Mouse (Mus musculus): ENCODE measurements around the gene Cftr.

Gene Cftr

DNA sequence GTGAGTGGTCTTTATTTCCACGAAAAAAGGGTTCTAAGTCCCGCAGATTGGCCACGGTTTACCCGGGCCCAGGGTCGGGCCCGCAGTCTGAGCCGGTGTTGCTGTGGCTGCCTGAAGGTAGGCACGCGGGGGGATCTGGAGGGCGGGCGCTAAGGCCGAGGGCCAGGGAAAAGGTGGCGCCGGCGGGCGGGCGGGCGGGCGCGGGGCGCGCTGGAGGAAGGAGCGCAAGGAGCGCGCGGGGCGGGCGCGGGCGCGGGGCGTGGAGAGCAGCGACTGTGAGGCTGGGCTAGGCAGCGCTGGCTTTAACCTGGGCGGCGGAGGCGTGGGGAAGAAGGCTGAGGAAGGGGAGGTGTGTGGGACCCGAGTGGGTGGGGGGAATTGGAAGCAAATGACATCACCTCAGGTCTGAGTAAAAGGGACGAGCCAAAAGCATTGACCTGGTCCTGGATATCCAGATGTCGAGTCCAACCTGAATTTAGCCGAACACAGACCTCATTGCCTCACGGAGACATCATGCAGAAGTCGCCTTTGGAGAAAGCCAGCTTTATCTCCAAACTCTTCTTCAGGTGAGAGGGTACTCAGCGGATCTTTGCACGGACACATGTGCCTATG is at the start of gene Cftr:
Gene Cftr (plus strand): TSS at position 377 of the 612 bp plus-strand sequence.
- TF ChIP-seq GATA4 (IDR thresholded peaks at IDR 0.05; ENCODE audit: insufficient replicate concordance, low read length) = no peak

GRCm38 (mm10) chr6:18127206-18127983 is 43.1 kb upstream of the Cftr start:
- TF ChIP-seq GATA4 (IDR thresholded peaks at IDR 0.05; ENCODE audit: insufficient replicate concordance, low read length) = no peak

GRCm38 (mm10) chr6:18128059-18128458 is 42.4 kb upstream of the Cftr start:
- TF ChIP-seq GATA4 (IDR thresholded peaks at IDR 0.05; ENCODE audit: insufficient replicate concordance, low read length) = no peak

DNA sequence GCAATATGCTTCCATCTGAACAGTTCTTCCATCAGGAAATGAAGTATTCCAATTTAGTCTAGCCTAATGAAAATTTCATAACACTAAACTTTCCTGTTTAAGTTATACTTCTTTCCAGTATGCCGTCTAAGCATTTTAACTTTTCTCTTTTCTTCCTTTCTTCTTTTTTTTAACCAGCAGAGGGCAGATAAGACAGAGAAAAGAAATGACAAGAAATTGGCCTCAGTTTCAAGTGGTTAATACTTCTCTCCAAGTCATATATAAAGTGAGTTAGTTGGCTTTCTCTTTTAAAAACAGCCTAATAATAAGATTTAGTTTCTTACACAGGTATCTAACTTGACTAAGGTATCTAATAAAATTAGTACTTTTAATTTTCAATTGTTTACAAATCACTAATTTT is 35.2 kb upstream of the Cftr start:
- no peak for TF ChIP-seq GATA4 (IDR thresholded peaks at IDR 0.05; ENCODE audit: insufficient replicate concordance, low read length)

DNA sequence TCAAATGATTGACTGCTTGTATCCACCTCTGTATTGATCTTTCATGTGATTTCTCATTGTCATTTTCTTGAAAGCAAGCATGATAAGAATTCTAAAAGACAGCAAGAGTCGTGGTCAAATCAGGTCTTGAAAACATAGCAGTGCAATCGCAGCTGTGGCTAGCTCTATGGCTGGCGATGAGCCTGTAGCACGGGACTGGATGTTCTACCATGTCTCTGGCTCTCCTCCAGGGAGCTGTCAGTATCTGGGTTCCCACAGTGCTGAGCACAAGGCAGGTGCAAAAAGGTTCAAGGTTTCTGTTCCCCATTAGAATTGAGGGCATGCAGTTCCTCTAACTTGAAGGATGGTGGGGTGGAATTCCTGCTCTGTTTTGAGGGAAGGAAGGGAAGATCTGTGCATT is 17.5 kb upstream of the Cftr start:
- no peak for TF ChIP-seq GATA4 (IDR thresholded peaks at IDR 0.05; ENCODE audit: insufficient replicate concordance, low read length)

GRCm38 (mm10) chr6:18169618-18170017 is 869 bp upstream of the Cftr start:
- no peak for TF ChIP-seq GATA4 (IDR thresholded peaks at IDR 0.05; ENCODE audit: insufficient replicate concordance, low read length)

DNA sequence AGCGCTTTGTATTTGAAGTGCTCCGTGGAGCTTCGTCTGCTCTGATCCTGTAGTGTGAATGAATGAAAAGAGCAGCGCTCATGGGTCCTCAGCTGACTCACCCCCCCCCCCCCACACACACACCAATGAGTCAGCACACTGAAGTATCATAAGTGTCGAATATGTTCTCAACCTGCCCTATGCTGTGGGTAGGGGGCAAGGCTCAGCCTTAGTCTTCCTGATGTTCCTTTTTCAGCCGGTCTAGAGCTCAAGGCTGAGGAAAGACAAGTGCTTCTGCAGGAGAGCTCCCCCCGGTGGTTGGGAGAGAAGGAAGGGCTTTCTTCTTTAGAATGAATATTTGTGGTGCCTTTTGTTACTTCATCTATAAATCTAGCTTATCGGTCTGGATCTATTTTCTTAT is 1.1 kb downstream of the Cftr start:
- no peak for TF ChIP-seq GATA4 (IDR thresholded peaks at IDR 0.05; ENCODE audit: insufficient replicate concordance, low read length)

GRCm38 (mm10) chr6:18177509-18177908 is 7.0 kb downstream of the Cftr start:
- TF ChIP-seq GATA4 (IDR thresholded peaks at IDR 0.05; ENCODE audit: insufficient replicate concordance, low read length) = no peak

- TF ChIP-seq GATA4 (IDR thresholded peaks at IDR 0.05; ENCODE audit: insufficient replicate concordance, low read length) = no peak
Measured at GRCm38 (mm10) chr6:18180665-18181064, 10.2 kb downstream of the Cftr start.

DNA sequence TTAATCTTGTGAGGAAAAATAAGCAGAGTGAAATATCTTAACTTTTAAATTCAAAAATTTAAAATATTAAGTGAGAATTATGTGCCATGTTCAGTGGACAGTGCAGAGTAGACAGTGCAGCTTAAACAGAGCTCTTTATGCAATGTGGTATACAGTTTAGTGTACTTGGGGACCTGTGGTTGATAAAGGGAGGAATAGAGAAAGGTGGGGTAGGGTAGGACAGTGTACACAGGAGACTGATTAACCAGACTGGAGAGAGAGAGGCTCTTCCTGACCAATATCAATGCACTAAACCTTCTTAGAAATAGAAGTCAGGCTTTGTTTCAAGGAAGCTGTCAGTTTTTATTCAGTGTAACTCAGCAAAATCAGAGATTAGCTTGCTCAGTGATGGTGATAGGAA is 12.4 kb downstream of the Cftr start:
- TF ChIP-seq GATA4 (IDR thresholded peaks at IDR 0.05; ENCODE audit: insufficient replicate concordance, low read length) = no peak

DNA sequence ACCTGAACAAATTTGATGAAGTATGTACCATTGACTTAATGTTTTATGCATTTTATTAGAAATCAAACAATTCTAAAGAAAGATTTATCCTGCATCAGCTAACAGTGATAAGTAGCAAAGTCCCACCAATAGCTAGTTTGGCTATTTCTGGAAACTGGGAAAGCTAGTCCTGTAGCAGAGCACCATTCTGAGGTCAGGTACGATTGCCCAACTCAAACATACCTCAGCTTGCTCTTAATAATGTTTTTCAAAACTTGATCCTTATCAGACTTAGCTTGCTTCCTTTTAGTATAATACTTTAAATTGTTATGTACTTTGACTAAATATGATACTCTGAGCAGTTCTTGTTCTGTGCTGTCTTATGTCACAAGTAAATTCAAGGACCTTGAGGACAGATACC is 50.2 kb downstream of the Cftr start:
- no peak for TF ChIP-seq GATA4 (IDR thresholded peaks at IDR 0.05; ENCODE audit: insufficient replicate concordance, low read length)

DNA sequence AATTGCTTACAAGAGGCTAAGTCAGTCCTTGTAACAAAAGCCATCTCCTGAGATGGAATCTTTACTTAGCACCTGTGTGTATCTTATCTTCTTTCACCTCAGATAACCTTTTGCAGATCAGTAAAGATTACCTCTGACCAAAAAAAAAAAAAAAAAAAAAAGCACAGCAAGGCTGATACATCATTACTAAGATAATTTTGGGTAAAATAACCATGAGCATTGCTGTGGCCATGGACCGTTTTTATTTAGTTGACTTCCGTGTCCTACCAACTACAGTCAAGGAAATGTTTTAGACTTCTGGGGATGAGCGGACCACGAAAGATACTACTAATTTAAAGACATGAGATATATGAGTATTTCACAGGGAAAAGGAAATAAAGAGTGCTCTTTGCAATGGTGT is 52.7 kb downstream of the Cftr start:
- TF ChIP-seq GATA4 (IDR thresholded peaks at IDR 0.05; ENCODE audit: insufficient replicate concordance, low read length) = no peak

- no peak for TF ChIP-seq GATA4 (IDR thresholded peaks at IDR 0.05; ENCODE audit: insufficient replicate concordance, low read length)
Measured at GRCm38 (mm10) chr6:18225157-18225556, 54.7 kb downstream of the Cftr start.

DNA sequence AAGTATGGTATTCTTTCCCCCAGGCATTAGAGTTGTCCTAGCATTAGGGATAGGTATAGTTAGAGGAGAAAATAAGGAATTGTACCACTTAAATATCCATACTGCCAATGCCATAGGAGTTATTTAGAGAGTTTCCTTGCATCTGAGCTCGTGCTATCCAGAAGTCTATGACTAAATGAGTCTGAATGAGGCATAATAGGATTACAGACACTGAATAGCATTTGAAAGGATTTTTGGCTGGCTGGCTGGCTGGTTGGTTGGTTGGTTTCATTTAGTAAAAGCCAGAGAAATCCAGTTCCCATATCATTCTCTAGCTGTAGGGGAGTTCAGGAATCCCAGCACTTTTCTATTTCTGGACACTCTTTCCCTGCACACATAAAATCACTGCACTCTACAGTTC is 76.0 kb downstream of the Cftr start:
- TF ChIP-seq GATA4 (IDR thresholded peaks at IDR 0.05; ENCODE audit: insufficient replicate concordance, low read length) = no peak

DNA sequence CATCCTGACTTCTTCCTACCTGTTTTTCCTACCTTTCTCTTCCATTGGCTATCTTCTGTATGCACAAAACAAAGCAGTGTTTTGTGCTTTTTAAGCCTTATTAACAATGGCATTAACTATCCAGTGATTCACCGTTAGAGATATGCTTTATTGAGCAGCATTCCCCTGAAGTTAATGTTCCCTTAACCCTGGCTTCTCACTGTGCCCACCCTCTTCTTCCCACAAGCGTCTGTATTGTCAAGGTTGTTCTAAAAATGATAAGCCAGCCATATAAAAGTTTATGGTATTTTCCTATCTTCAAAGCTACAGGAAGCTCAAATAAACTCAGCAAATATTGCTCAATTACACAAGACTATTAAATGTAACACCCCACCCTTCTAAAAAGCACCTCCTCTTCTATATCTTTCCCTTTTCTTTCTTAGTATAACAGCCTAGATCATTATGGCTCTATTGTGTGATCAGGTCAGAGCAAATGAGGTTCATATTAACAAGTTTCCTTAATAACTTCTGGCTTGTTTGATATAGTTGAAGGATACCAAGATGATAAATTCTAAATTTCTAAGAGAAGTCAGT is 77.5 kb downstream of the Cftr start:
- TF ChIP-seq GATA4 (IDR thresholded peaks at IDR 0.05; ENCODE audit: insufficient replicate concordance, low read length) = no peak

DNA sequence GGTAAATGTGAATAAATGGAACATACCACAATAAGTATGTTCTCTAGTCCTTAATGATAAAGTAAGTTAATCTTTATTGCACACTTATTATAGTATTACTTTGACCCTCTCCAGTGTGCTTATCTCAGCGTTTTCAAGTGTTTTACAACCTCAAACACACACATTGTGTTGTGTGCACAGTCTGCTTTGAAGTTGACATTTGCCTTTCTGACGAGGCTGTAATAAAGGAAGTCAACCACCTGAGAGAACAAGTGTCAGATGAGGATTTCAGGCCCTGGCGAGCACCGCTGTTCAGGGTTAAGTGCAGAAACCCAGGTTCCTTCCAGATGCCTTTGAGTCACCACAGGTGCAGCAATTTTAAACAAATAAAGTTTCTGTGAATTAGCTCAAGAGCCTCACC is 78.0 kb downstream of the Cftr start:
- TF ChIP-seq GATA4 (IDR thresholded peaks at IDR 0.05; ENCODE audit: insufficient replicate concordance, low read length) = no peak
